Mouse (Mus musculus) gastrocnemius, adult 18-20 months (tissue): ENCODE measurements around the gene Pde6b. TPM values are rescaled to one million over a fixed set of nuclear protein-coding genes. Genes with fewer than 3 reads are reported as not detected.

Source experiments
- DNase-seq: peaks from one replicate; pipeline ENCODE4 v3.0.0; 2021; ENCODE audit warnings: low spot score
- total RNA-seq, 2 experiments: library from RNA; stranded (reverse); gene quantifications; 2 replicates each; pipeline ENCODE4 v1.2.3; 2021

The Pde6b gene
- total RNA-seq, 2 experiments from 2014 or later: not detected

DNA sequence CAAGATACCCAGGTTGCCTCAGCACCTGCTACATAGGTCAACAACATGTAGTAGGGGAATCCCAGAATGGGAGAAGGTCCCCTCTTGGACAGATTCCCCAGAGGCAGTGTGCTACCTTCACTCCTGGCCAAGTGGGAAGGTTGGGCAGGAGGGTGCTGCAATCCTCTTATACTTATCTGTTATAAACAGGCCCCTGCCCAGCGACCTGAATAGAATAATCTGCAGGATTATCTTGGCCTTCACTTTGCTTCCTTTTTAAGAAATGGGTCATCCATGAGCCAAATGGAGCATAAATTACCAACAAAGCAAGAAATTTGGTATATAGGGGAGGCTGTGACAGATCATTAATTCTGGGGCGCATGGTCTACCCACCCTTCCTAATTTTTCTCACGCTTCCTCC lies 1.6 kb downstream of the Pde6b start:
- no peak for DNase-seq

DNA sequence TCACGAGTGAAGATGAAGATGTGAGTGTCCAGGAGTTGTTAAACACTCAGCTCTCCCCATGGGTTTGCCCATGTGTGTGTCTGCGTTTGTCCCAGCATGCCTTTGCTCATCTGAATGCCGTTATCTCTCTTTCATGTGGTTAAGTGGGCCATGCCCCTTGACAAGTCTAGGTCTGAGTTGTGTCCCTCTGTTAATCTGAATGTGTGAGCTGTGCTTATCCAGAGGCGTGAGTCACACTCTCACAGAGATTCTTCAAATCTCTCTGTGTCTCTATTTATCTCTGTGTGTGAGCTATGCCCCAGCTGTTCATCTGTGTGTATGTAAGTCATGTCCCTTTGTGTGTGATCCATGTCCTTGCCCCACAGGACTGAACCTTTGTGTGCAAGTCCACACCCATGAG lies 15.3 kb downstream of the Pde6b start:
- no peak for DNase-seq

DNA sequence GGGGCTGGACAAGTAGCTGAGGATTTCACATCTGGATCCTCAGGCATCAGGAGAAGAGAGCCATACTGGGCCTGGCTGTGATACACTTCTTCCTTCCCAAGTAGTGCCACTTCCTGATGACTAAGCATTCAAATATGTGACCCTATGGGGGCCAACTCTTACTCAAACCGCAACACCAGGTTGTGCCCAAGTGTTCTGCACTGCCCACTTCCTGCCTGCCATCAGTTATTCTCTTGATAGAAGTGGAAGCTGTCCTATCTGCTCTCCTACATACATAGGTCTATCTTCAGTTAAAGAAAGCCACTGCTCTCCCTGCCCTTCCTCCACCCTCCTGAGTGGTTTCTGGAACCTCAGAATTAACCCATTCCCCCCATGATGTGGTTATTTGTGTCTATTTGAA lies 17.3 kb downstream of the Pde6b start:
- DNase-seq: no peak

DNA sequence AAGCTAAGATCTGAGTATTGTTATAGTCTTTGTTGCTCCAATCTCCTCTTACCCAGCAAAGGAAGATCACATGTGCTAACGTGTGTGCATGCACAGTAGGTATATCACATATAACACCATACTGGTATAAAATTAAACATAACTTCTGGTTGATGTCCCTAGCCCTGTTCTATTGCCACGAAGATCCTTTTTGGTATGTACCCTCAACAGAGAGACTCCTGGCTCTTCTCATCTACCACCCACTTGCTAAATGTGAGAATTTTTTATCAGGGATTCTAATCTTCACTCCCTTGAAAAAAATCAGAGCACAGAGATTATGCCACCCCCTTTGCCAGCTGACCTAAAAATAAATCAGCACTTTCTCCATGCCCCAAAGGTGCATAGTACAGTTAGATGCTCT lies 18.8 kb downstream of the Pde6b start:
- DNase-seq: no peak

DNA sequence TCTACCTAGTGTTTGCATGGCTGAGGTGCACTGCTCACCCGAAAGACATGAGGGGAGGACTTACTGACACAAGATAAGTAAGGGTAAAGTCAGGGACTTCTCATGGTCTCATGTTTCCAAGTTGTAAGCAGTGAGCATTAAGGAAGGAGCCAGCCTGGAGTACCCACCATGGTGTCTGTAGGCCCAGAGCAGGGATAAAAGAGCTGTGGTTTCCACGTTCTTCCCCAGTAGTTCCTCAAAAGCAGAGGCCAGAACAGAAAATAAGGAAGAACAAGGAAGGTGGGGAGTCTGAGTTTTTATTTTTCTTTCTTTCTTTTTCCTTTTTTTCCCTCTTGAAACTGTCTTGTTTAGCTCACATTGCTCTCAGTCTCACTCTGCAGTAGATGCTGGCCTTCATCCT lies 26.5 kb downstream of the Pde6b start:
- no peak for DNase-seq

DNA sequence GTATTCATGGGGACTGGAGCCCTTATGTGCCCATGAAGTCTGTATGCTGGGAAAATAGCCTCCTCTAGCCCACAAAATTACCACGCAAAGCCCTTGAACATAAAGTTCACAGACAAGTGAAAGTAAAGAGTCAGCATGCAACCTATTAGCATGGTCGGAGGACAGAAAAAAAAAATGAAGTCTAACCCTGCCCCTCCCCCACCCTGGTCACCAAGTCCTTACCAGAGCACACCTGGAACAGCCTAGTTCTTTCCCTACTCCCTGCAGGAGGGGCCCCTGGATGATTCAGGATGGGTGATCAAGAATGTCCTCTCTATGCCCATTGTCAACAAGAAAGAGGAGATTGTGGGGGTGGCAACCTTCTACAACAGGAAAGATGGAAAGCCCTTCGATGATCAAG lies 34.5 kb downstream of the Pde6b start:
- no peak for DNase-seq

DNA sequence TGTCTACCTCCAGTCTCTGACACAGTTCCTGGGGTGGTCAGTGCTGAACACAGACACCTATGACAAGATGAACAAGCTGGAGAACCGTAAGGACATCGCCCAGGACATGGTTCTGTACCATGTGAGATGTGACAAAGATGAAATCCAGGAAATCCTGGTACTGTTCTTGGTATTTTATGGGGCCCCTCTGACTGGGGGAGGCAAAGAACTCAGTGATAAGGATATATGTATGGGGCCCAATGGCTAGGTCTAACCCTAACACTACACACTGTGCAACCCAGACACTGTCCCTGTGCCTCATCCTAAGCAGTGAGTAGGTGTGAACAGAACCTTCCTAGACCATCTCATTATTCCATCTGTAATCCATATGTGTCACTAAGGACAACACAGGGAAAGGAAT lies 35.2 kb downstream of the Pde6b start:
- DNase-seq: no peak

DNA sequence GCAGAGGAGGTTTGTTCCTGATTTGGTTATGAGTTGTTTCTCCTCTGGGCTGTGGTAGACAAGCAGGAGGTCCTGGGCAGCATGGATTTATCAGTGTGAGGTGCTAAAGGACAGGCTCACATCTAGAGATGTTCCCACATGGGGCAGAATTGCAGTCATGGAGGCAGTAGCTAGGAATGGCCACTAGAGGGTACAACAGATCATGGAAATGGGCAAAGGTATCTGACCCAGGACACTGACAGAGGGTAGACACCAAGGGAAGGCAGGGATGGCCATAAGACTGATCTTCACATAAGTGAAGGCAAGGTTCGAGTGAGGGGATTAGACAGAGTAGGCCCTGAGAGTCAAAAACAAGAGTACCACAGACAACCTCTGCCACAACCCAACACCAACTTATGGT lies 39.0 kb downstream of the Pde6b start:
- peak; percentile 59 for DNase-seq

DNA sequence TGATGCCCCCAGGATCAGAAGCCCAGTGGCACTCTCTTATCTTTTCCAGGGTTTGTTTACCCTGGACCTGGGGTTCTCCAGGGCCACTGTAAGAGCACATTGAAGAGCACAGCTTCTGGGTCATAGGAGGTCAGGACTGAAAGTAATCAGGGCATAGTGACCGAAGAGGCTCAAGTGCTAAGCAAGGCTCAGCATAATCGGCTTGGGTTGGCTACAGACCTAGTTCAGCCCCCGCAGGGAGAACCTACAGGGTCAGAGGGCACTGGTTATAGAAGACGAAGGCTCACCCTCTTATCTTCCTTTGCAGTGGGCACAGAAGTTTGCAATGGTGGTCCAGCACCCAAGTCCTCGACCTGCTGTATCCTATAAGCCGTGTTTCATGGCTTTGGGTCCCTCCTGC lies 43.0 kb downstream of the Pde6b start:
- no peak for DNase-seq

DNA sequence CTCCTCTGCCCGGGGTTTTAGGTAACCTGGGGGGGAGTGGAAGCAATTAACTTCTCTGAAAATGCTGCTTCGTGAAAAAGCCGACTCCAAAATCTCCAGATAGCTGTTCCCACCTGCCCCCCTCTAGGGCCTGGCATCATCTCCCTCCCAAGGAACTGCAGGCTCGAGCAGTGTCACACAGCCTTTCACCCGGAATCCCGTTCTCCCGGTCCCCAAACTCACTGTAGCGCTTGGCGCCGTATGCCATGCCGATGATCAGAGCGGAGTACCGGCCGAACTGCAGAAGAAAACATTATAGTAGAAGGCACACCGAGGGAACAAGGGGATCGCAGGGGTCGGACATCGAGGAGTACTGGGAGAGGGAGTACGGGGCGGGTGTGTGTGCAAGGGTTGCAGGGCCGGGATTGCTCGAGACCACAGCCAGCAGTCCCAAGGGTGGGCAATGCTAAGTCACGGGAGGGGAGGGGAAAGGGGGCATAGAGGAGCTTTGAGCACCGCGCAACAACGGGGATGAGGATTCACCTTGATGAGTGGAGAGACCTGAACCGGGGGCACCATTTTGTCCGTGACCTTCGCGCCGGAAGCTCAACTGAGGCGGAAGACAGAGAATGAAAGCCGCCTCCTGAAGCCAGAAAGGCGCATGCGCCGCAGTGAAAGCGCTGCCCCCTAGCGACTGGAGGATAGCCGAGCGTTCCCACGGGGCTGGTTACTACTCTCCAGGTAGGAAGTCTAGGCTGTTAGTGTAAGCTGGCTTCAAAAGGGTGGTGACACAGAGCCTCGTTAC lies 45.8 kb downstream of the Pde6b start, which contains the start of gene Atp5k:
Atp5k (minus strand) TSS at position 645 of the 784 bp plus-strand sequence.
- DNase-seq: peak; percentile 94

DNA sequence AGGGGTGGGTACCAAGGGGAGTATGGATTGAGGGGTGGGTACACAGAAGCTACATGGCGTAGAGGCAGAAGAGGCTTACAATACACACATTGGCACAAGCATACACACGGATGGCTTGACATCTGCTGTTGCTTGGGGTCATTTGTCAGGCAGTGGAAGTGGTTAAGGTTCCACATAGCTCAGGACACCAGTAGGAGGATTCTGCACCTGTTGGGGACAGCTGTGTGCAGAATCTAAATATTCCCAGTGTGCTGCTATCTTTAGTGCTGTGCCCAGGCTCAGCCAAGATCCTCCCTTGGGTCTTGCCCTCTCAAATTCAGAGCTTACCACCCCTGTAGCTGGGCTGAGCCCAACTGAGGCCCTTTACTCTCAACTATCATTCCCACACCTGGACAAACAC lies 47.9 kb downstream of the Pde6b start:
- peak; percentile 68 for DNase-seq

DNA sequence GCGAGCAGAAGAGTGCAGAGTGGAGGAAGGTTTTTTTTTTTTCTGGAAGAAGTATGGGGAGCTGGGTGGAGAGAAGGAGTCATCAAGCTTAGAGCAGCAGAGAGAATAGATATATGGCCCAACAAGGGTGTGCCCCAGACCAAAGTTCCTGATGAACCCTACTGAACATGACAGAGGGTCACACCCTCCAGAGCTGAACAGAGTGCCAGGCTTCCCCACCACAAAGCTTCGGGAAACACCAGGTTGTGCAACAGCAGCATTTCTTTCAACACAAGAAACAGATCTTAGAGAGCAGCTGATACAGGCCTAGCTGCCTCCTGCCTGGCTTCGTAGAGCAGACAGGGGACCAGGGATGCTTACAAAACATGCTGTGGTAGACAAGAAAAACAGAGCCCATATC lies 58.8 kb downstream of the Pde6b start:
- no peak for DNase-seq

DNA sequence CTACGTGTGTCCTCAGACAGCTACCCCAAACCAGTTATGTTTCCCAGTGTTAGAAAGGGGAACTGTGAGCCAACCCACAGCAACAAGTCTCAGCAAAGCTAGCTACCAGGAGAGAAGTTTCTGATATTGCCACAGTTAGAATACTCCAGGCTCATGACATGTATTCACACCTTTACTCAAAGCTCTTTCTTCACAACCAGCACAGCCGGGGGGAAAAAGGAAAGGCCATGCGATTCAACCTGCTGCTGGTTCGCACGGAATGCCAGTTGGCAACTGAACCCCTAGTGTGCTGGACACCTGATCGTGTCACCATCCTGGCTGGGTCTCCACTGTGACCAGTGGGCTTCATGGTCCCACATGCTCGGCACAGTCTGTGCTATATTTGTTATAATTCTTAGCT lies 59.7 kb downstream of the Pde6b start:
- DNase-seq: no peak

DNA sequence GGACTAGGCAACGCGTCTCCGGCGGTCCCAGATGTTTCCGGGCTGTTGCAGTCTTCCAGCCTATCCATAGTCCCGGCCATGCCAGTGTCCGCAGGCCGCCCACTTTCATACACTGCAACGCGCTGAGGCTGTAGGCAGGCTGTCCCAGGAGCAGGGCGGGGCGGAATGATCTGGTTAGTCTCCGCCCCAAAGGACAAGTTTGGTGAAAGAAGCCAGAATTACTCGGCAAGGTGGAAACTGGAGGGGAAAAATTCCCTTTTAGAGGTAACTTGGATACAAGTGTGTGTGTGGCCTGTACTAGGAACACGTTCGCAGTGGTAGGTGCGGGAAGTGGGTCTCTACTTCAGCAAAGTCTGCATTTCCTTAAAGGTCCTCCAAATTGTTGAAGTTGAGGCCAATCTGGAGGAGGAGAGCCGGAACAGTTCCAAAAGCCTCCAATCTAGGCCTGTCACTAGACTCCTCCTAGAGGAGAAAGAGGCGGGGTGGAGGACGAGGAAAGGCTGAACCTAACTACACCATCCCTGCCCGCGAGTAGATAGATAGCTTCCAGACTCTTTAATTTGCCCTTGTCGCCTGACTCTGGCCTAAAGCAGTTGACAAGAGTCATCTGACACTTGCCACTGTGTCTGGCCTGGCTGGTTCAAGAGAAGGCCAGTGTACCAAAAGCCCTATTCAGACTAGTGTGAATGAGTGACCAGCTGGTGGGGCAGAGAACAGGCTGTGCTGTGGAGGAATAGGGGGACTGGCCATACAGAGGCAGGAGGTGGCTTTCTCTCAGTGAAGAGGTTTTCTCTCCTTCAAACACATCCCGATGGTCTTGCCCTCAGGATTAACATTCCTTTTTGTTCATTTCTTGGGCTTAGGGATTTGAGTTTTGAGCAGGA lies 60.8 kb downstream of the Pde6b start, which contains the start of gene Mfsd7a:
Mfsd7a (minus strand) TSS at position 107 of the 884 bp plus-strand sequence.
- DNase-seq: peak; percentile 79

DNA sequence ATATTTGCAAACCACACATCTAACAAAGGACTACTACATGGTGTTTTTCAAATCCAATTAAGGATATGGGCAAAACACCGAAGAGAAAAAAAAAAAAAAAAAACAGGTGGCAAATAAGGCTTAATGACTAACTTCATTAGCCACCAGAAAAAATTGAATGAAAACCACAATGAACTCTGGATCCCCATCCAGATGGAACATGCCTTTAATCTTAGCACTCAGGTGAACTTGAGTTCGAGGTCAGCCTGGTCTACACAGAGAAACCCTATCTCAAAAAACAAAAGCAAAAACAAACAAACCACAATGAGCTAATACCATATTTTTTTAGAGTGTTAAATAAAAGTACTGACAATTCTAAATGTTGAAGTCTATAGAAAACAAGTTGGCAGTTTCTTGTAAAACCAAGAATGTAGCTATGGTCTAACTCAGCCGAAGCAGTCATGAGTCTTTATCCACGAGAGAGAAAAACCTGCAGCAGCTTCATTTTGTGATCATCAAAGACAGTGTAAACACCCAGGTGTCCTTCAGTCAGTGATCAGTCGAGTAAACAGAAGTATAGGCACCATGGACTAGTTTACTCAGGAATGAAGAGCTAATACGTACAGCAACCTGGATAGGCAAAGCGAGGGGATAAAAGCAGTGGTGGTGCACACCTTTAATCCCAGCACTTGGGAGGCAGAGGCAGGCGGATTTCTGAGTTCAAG lies 62.8 kb downstream of the Pde6b start:
- no peak for DNase-seq

DNA sequence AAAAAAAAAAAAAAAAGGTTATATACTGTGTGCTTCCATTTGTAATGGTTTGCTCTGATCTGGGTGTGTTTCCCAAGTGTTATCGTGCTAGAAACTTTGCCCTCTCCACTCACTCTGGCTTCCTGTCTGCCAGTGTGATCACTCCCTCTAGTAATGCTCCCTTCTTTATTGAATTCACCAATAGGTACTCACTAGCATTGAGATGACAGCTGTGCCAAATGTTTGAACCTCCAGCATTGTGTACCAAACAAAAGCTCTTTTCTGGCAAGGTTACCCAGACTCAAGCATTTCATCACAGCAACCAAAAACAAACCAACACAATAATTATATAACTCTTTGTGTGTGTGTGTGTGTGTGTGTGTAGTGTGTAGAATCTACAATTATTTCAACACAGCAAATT lies 63.4 kb downstream of the Pde6b start:
- DNase-seq: no peak

DNA sequence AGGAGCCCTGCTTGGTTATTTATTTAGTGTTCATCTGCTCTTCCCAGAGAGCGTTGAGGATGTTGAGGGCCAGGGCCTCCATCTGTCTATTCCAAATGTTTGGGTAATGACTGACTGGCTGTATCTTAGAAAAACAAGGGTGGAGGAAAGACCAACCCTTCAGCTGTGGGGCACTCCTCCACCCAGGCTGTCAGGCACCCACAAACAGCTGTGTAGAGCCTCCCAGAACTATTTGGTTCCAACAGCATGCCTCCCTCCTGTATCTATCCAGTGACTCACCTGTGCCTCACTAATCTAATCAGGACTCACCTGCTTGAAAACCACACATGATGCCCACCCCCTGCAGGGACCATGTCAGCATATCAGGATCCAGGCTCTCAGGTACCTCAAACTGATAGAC lies 64.2 kb downstream of the Pde6b start:
- DNase-seq: no peak

DNA sequence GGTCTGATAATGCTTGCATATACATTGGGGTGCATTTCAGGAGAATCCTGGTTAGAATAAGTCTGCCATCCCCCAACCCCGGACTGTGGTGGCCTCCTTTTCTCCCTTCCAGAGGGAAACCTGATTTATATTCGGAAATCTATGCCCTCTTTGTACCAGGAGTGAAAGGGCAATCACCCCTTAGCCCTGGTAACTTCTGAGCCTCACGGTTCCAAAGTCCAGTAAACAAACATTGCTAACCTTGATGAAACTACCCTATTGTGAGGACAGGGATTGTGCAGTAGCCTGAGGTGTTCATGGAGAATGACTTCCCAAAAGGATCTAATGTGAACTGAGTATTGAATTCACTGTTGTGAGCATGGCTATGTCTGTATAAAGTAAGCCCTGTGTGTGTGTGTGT lies 65.9 kb downstream of the Pde6b start:
- DNase-seq: no peak

DNA sequence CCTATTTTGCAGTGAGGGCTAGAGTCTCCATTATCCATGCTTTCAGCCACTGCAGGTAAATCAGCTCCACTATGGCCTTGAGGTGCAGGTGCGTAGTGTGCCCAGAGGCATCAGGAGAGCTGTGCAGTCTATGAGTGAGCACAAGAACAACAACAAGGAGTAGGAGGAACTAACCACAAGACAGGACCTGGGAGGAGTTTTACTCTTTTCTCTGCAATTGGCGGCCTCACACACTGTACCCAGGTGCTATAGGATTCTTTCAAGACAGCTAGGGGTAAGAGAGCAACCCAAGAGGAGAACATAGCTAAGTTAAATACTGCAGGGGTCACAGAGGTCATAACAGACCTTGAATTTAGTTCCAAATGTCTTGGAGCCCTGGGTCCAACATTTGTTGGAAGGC lies 70.5 kb downstream of the Pde6b start:
- no peak for DNase-seq

DNA sequence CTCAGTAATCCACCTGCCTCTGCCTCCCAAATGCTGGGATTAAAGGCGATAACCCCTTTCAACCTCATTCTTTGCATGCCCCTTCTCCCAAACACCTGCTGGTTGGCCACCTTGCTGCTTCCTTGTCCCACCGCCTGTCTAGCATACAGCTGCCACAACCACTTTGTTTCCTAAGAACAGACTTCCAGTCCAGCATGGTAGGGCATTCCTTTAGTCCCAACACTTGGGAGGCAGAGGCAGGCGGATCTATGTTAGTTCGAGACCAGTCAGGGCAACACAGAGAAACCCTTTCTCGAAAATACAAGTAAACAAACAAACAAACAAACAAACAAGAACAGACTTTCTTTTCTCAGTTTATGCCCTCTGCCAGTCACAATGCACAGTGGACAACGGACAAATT lies 72.3 kb downstream of the Pde6b start:
- DNase-seq: no peak

DNA sequence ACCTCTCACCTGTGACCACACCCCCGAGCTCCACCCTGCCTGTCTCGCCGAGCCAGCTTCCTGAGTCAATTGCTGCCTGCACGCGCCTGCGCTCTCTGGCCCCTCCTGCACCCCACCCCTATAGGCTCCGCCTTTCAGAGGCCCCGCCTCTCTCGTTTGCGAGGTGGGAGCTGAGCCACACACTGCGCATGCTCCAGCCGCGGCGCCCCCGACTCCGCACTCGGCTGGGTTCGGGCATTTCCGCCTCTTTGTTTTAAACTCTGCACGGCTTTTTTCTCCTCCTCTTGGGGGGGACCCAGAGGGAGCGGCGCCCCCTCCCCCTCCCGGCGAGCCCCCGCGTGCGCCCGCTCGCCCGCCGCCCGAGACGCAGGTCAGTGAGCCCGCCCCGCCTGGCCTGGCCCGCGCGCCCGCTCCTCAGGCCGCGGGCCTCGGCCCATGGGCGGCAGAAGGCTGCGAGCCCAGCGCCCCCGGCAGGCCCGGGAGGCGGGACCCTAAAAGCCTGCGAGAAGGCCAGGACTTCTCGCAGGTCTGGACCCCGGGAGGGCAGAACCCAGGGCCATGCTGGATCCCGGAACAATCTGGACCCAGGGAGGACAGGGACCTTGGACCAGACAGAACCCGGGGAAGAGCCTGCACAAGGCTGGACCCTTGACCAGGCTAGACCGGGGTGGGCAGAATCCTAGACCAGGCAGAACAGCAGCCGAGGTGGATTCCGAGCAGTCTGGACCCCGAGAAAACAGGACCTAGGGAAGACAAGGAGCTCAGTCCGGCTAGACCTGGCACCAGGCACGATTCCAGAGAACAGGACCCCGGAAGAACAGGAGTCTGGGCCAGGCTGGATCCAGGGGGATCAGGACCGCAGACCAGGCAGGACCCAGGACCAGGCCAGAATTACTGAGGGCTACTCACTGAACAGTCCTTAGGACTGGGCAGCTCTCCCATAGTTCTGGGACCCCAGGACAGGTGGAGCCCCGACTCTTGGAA lies 73.2 kb downstream of the Pde6b start, which contains the start of gene Pcgf3:
Pcgf3 (plus strand) TSS at position 151 of the 984 bp plus-strand sequence.
- peak; percentile 98 for DNase-seq
